Mouse (Mus musculus) thymus, postnatal 4 days (tissue): ENCODE results near the gene Sgsh.
A peak's percentile ranks its signal among the peaks of the same experiment; 100 is the strongest.
"Not testable (repeated sequence)": the region's sequence is repeated elsewhere in the genome, so short reads cannot be mapped to it uniquely, and the experiment has no call there.

Experiments used
- DNase-seq: peaks from one replicate; pipeline ENCODE4 v3.0.0; 2021

Gene Sgsh

GRCm38 (mm10) chr11:119355443-119356385 lies at the start of gene Sgsh, which contains the start of gene Slc26a11:
Sgsh (minus strand) TSS chr11:119355536.
Slc26a11 (plus strand) TSS chr11:119355557.
- peak; percentile 76 for DNase-seq

GRCm38 (mm10) chr11:119404627-119405026 lies 49.3 kb upstream of the Sgsh start:
- DNase-seq, result peak; percentile 80

- DNase-seq, result no peak
These were observed 47.3 kb upstream of the Sgsh start for GRCm38 (mm10) chr11:119402501-119403160.

GRCm38 (mm10) chr11:119396461-119396860 lies 41.1 kb upstream of the Sgsh start:
- no peak for DNase-seq

GRCm38 (mm10) chr11:119395931-119396330 lies 40.6 kb upstream of the Sgsh start:
- DNase-seq, result no peak

GRCm38 (mm10) chr11:119395394-119395793 lies 40.1 kb upstream of the Sgsh start:
- no peak for DNase-seq

- no peak for DNase-seq
These were observed 38.9 kb upstream of the Sgsh start for GRCm38 (mm10) chr11:119394210-119394609.

- DNase-seq, result no peak
These were observed 38.1 kb upstream of the Sgsh start for GRCm38 (mm10) chr11:119393483-119393804.

- peak; percentile 74 for DNase-seq
These were observed 37.6 kb upstream of the Sgsh start, which contains the start of gene Rnf213 for GRCm38 (mm10) chr11:119392800-119393482. Rnf213 (plus strand) TSS chr11:119393100.

- DNase-seq, result peak; percentile 86
These were observed 36.8 kb upstream of the Sgsh start for GRCm38 (mm10) chr11:119392001-119392614.

GRCm38 (mm10) chr11:119391386-119392000 lies 36.2 kb upstream of the Sgsh start:
- DNase-seq, result peak; percentile 25

GRCm38 (mm10) chr11:119390271-119391231 lies 35.2 kb upstream of the Sgsh start:
- DNase-seq, result peak; percentile 84

- peak; percentile 63 for DNase-seq
These were observed 34.5 kb upstream of the Sgsh start for GRCm38 (mm10) chr11:119389851-119390270.

GRCm38 (mm10) chr11:119387273-119387672 lies 31.9 kb upstream of the Sgsh start:
- DNase-seq, result not testable (repeated sequence)

- peak; percentile 35 for DNase-seq
These were observed 31.0 kb upstream of the Sgsh start for GRCm38 (mm10) chr11:119386306-119386705.

GRCm38 (mm10) chr11:119384904-119385303 lies 29.6 kb upstream of the Sgsh start:
- DNase-seq, result peak; percentile 71

GRCm38 (mm10) chr11:119382338-119382850 lies 27.1 kb upstream of the Sgsh start:
- no peak for DNase-seq

GRCm38 (mm10) chr11:119381631-119382337 lies 26.4 kb upstream of the Sgsh start:
- no peak for DNase-seq

GRCm38 (mm10) chr11:119378551-119378950 lies 23.2 kb upstream of the Sgsh start:
- no peak for DNase-seq

- DNase-seq, result no peak
These were observed 22.0 kb upstream of the Sgsh start for GRCm38 (mm10) chr11:119377326-119377725.
